Mouse (Mus musculus) heart, postnatal 10 days (tissue): ENCODE data around the gene Cldn15. TPM values are rescaled to one million over a fixed set of nuclear protein-coding genes. Genes with fewer than 3 reads are reported as not detected.
"Not testable (repeated sequence)": the region's sequence is repeated elsewhere in the genome, so short reads cannot be mapped to it uniquely, and the experiment has no call there.

ENCODE experiments used
- DNase-seq, 2 experiments: peaks; one replicate each; pipeline ENCODE4 v3.0.0; 2021
- intact Hi-C: fragments of 180-260 bp; cut with DNase I; formaldehyde crosslinking; loops from one replicate; pipeline ENCODE4 v1.15.1; 2025
- total RNA-seq, 2 experiments: library from RNA; stranded (reverse); gene quantifications; 2 replicates each; pipeline ENCODE4 v1.2.3; 2021

The Cldn15 gene
- total RNA-seq, 2 experiments from 2014 or later = 5.8 to 8.1 TPM

DNA sequence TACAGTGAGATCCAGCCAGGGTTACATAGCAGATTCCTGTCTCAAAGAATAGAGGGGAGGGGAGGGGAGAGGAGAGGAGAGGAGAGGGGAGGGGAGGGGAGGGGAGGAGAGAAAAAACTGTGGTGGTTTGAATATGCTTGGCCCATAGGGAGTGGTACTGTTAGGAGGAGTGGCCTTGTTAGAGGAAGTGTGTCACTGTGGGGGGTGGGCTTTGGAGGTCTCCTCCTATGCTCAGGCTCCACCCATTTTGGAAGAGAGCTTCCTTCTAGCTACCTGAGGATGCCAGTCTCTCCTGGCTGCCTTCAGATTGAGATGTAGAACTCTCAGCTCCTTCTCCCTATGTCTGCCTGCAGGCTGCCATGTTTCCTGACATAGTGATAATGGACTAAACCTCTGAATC lies 18.5 kb upstream of the Cldn15 start:
- no peak for DNase-seq
- intact Hi-C loops = no loop called here

DNA sequence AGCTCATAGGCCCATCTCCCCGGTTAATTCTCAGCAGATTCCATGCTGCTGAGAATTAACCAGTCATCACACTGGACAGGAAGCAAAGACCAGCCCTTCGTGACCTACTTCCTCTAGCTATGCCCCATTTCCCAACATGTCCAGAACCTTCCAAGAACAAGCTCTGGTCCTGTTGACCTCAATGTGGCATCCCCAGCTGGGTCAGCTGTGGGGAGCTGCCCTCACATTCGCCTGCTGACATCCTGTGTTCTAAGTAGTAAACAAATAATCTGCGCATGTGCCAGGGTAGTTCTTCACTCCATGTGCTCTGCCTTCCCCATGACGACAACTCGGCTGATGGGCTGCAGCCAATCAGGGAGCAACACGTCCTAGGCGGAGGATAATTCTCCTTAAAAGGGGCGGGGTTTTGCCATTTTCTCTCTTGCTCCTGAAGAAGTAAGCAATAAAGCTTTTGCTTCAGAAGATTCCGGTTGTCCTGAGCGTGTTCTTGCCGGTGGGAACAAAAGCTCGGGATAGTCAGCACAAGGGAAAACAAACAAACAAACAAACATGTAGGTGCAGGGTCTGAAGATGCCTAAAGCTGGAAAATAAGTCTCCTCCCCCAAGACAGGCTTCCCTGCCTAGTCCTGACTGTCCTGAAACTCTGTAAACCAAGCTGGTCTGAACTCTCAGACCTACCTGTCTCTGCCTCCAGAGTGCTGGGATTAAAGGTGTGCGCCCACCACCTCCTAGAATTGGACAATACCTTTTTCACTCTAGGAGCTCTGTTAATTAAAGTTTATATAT lies 16.7 kb upstream of the Cldn15 start:
- DNase-seq, intact Hi-C loops: not testable (repeated sequence)

DNA sequence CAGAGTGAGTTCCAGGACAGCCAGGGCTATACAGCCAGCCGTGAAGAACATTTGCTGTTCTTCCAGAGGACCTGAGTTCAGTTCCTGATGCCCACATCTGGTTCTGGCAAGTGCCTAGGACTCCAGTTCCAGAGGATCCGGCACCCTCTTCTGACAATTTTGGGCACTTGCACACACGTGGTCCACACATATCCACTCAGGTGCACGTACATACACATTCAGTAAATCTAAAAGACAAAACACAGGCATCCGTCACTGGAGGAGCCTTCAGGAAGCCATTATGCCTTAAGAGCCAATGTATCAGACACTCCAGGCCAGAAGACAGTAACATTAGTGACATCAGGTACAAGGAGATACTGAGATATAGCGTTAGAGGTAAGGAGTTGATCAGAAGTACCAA lies 15.9 kb upstream of the Cldn15 start:
- intact Hi-C loops = no loop called here
- no peak for DNase-seq

DNA sequence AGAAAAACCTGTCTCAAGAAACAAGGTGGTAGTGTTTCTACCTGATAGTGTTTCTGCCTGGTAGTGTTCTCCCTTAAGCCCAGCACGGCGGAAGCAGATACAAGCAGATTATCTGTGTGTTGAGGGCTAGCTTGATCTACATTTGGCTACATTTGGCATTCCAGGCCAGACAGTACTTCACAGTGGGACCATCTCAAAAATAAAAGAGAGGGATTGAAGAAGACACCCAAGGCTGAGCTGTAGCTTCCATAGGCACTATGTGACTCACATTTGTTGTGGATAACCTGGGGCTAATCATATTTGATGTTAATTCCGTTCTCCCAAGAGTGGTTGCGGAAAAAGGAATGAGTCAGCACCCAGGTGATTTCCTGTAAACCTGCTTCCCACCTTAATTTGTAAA lies 14.3 kb upstream of the Cldn15 start:
- intact Hi-C loops = no loop called here
- DNase-seq = no peak

DNA sequence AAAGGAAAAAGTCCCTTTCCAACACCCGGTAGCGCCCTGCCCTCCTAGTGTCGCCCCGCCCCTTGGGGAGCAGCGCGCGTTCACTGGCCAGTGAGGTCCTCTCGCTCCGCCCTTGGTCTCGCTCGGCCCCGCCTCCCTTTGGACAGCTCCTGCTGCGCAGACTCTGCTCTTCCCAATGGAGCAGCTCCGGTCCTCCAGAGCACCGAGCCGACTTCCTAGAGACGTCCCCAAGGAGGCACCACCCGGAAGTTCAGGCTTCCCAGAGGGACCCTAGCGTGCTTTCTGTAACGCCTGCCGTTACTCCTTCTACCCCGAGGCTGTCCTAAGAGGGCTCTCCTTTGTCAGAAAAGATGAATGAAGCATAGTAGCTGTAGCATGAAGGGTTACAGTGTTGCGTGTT lies 13.4 kb upstream of the Cldn15 start, which contains the start of gene Fis1:
Gene Fis1, plus strand, starts transcription at position 261 of the 400 bp plus-strand sequence.
- DNase-seq = peak; percentile 97 to 98
- intact Hi-C loops = no loop called here

DNA sequence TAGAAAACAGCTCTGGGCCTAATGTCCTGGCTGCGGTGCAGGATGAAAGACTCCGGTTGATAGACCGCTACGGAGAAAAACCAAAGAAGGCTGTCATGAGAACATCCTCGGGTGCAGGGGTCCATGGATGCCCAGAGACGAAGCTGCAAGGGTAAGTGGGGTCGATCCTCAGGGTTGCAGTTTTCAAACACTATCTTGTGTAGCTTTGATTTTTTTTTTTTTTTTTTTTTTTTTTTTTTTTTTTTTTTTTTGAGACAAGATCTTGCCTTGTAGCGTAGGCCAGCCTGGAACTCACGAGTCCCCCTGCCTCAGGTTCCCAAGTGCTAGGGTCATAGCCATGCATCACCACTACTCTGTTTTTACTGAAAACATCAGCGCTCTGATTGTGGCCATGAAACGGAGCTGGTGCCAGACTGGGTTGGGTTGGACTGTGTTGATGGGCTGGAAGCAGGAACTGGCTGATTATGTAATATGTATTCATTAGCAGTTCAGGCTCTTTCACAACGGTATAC lies 12.9 kb upstream of the Cldn15 start:
- peak; percentile 48 to 58 for DNase-seq
- intact Hi-C loops = no loop called here

DNA sequence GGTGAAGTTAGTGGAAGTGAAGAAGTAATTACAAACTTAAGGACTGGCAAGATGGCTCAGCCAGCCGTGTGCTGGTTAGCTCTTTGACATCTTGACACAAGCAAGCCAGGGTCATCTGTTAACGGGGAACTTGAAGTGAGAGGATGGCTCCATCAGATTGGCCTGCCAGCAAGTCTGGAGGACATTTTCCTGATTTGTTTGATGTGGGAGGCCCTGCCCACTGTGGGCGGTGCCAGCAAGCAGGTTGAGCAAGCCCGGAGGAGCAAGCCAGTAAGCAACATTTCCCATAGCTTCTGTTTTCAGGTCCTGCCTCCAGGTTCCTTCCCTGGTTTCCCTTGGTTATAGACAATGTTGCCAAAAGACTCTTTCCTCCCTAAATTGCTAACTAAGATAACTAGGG lies 10.8 kb upstream of the Cldn15 start:
- intact Hi-C loops = no loop called here

DNA sequence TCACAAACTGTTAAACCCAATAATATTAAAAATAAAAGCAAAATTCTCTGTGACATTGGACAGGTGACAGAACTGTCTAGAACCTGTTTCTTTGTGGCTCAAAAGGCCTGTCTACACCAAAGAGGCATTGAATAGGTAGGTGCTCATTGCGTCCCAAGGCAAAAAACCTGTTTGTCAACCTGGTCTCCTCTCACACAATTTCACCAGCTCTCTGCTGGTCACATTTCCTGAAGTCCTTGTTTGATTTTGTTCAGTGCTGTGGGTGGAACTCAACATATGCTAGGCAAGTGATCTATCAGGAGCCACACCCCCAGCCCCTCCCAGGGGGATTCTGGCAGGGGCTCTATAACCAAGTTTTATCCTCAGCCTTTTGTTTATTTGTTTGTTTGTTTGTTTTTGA lies 9.2 kb upstream of the Cldn15 start:
- DNase-seq = no peak
- intact Hi-C loops = no loop called here

More for the DNA sequence above, 10.8 kb upstream of the Cldn15 start:
- DNase-seq = no peak

DNA sequence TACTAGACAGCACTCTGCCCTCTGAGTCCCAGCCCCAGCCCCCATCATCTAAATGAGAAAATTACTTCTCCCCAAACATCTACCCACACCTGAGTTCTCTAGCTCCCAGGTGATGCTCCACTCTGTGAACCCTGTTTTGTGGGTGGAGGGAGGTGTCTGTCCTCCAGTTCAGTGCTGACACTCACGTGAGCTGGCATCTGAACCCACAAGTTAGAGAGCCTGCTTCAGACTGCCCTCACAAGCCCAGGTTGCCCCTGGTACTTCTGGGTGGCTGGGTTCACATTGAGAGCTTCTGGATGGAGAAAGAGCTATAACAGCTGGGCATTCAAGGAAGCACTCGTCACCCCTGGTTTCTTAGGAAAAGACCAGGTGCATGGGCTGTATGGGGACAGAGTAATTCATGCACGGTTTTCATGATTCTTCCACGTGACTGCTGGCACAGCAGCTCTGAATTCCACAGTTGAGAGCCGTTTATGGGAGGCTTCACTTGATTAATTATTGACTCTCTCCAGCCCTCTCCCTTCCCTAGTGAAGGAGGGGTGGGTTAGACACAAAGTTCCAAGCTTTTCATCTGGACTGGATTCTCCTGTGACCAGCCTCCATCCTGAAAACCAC lies 7.3 kb upstream of the Cldn15 start:
- DNase-seq = no peak
- intact Hi-C loops = no loop called here

DNA sequence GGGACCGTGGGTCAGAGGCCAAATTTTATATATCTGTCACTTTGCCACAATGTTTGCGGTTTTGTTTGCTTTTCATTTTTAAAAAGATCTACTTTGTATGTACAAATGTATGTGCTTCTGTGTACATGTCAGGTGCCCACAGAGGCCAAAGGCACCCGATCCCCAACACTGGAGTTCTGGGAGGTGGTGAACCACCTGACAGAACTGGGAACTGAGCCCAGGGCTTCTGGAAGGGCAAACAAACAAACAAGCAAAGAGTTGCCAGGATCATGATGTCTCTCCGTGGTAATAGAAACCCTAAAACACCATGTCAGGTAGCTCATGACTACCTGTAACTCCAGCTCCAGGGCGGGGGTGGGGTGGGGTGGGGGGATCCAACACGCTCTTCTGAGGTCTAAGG lies 6.4 kb upstream of the Cldn15 start:
- intact Hi-C loops = no loop called here
- DNase-seq = no peak

DNA sequence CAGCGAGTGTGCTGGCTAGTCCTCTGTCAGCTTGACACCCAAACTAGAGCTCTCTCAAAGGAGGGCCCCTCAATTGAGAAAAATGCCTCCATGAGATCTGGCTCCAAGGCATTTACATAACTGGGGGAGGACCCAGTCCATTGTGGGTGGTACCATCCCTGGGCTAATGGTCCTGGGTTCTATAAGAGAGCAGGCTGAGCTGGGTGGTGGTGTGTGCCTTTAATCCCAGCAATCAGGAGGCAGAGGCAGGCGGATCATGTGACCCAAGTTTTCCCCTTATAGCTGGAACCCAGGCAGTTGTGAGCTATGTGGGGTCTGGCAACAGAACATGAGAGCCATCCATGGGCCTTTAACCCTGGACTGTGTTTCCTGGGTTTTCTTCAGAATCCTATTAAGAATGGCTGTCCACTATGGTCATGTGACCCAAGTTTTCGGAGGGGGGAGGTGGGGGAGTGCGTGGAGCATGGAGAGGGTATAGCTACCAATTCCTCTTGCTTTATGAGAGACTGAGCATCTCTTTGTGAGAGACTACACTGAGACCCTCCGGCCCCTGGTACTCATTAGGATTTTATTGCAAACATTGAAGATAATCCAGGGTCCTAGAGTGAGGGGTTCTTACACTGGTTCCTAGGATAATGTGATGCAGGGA lies 5.0 kb upstream of the Cldn15 start:
- no peak for DNase-seq
- intact Hi-C loops = no loop called here

DNA sequence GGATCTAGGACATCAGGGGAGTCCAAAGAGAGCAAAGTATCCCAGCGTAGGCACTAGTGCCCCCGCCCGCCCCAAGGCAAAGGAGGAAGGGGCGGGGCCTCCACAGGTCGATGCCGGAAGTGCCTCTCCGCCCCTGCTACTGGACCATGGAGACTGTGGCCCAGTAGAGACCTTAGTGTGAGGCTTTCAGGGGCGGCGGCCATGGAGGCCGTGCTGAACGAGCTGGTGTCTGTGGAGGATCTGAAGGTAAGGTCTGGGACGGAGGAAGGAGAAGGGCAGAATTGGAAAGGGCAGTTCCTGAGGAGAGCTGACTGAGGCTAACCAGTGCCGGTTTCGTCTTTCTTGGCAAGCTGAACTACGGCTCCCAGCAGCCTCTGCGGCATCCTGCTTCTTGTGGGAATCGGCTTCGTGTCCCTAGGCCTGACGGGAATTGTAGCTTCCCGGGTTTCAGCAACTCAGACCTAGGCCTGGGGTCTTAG lies 4.4 kb upstream of the Cldn15 start:
- intact Hi-C loops = no loop called here
- peak; percentile 94 to 95 for DNase-seq

DNA sequence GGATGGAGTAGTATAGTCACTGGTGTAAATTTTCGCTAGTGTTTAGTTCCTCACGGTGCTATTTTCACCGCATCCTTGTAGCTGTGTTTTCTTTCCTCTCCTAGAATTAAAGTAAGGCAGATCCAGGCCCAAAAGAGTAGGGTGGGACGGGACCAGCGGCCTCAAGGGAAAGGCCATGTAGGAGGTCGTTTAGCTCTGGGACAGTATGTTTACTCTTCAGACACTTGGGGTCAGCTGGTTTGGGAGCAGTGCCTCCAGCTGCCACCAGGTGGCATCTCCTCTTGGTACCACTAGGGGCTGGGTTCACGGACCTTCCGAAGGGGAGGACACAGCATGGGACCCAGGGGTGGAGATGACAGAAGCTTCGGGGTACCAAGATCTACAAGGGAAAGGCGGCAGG lies 3.9 kb upstream of the Cldn15 start:
- peak; percentile 84 to 91 for DNase-seq
- intact Hi-C loops = no loop called here

DNA sequence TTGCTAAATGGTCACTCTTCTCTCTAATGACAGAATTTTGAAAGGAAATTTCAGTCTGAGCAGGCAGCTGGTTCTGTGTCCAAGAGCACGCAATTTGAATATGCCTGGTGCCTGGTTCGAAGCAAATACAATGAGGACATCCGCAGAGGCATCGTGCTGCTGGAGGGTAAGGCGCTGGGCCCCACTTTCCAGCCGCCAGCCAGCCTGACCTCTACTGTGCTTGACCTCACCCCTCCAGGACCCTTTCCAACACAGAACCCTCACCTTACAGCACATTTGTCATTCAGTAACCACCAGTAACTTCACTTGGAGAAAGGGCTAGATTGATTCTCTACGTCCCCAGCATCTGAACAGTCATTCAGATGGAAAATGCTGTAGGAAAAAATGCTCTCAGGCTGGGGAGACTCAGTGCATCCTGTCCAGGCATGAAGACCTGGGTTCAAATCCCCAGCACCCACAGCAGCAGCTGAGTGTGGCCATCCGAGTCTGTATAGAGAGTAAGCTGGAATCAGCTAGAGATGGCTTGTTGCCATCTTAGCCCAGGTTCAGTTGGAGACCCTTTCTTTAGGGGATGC lies 3.4 kb upstream of the Cldn15 start:
- intact Hi-C loops = no loop called here
- no peak for DNase-seq

DNA sequence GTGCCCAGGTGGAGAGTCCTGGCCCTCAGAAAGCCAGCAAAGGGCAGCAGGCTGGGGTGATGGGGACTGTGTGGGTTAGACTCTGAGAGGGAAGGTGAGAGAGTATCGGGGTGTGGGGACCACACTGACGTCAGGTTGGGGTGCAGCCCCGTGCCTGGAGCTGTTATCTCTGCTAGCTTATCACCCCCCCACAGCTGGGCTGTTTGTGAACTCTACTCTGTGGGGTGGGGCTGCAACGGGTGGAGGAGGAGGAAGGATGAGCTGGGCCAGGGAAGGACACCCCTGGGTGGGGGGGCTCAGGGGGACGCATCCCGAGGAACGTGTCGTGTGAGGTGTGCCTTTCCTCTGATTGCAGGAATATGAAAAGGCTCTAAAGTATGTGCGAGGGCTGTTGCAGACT lies 1.2 kb upstream of the Cldn15 start:
- no peak for DNase-seq
- intact Hi-C loops = no loop called here

DNA sequence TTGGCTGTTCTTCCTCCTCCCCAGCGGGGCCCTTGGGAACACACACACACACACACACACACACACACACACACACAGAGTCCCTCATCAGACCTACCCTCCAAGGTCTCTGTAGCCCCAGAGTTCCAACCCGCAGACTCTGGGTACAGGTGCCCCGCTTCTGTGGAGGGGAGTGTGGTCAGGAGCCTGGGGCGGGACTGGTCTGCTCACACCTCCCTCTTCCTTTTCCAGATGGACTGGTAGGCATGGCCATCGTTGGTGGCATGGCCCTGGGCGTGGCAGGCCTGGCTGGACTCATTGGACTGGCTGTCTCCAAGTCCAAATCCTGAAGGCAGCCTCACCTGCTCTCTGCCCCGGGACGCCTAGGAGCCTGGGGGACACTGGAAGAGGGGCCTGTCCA lies 730 bp upstream of the Cldn15 start:
- intact Hi-C loops = no loop called here
- no peak for DNase-seq

DNA sequence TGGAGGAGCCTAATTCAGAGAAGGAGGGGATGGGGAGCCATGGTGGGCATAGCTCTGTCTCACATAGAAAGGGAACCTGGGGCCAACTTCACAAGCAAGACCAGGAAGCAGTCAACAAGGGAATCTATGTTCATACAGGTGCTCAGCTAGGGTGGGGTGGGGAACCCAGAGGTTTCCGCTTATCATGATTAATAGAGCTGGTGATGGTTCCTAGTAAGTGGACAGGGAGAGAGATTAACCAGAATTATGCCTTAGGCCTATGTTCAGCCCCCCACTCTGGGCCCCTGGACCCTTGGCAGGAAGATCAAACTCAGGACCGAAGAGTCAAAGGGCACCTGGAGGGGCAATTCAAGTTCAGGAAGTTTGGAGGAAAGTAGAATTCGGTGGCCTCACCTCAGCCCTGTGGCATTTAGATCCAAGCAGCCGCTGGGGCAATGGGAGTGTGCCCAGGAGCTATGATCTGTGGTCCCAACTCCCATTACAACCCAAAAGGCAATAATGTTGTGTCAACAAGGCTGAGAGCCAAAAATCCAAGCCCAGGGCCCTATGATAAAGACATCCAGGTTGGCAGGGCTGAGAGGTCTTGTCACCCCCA lies 542 bp downstream of the Cldn15 start:
- intact Hi-C loops = no loop called here
- peak in 1 of 2 experiments; percentile 23 for DNase-seq

DNA sequence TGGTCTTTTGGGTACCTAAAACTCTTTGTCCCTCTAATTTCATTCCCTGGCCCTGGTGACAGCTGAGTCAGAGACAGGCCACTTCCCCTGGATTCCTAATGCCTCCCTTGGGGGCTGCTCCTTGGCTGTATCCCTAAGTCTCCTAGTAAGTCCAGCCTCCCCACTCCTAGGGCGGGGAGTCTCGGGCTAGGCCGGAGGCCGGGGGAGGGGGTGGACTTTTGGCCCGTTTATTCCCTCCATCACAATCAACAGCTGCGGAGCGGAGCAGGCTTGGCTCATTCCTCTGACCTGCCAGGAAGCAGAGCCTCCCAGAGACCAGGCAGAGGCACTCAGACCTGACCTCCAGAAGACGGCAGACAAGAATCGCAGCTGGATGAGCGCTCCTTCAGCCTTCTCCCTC lies 1.2 kb downstream of the Cldn15 start:
- intact Hi-C loops = no loop called here
- peak; percentile 87 to 88 for DNase-seq

DNA sequence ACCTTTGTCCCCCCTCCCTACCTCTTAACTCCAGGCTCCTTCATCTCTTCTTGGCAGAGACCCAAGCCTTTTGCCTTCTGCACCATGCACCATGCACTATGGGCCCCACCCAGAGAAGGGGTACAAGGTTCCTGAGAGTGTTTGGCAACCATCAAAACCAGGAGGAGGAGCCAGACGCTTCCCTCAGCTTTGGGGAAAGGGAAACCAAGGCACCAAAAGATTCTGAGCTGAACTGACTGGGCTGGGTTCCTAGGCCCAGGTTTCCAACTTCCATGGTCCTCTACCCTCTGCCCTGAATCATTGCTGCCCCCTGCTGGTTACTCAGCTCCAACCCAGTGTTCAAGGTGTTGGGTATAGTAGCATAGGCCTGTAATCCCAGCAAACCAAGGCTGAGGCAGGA lies 4.3 kb downstream of the Cldn15 start:
- intact Hi-C loops = loop anchor here (1.0 to 5.0 kb wide), 2 partner anchors 41 to 178 kb away; no protein-coding TSS in a partner anchor

DNA sequence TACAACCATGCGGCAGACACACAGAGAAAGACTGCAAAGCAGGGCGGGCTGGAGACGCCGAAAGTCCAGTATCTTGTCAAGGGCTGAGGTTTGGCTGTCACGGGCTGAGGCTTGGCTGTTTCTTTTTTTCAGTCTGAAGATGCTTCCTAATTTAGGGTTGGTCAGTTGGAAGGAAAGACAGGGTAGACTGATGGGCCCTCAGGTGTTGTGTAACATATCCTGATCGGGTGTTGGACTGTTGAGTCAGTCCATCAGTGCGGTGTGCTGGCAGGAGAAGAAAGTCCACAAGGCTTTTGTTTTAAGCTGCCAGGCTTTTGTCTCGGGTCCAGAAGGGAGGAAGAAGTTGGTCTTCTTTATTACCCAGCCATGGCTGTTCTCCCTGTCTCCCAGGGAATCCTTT lies 7.3 kb downstream of the Cldn15 start:
- intact Hi-C loops = loop anchor here (5.0 kb wide), 1 partner anchor 181 kb away; no protein-coding TSS in a partner anchor
- DNase-seq = no peak

More for the DNA sequence above, 4.3 kb downstream of the Cldn15 start:
- DNase-seq = peak; percentile 73 to 83

DNA sequence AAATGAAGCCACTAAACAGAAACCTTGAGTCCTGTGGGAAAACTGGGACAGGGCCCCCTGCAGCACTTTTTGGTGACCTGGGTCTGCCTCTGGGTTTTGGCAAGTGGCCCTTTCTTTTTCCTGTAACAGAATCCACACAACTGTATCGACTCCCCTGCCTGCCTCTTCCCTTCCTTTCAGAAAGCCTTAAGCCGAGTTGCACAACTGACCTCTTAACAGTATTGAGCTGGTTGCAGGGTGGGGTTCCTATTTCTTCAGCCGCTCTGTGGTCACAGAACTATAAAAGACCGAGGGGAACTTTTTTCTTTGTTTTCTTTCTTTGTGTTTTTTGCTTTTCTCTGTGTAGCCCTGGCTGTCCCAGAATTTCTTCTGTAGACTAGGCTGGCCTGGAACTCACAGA lies 11.4 kb downstream of the Cldn15 start:
- no peak for DNase-seq
- intact Hi-C loops = no loop called here
